Mouse (Mus musculus) heart, adult 2 months (tissue): ENCODE measurements at regions not wholly inside any gene's neighbourhood (a gene's known extent, or its start where the extent isn't known, plus 50 kb on each side); places are given as distances from the start of the nearest gene placed in this dataset.

Experiments
- DNase-seq, 2 experiments: peaks; one replicate each; pipeline ENCODE4 v3.0.0; 2021
- H3K27ac ChIP-seq: fragments of 200-600 bp; 2 replicates; pipeline ENCODE4 v1.8.1; 2022
- H3K27me3 ChIP-seq: fragments of 200-500 bp; 2 replicates; pipeline ENCODE4 v1.6.1; 2012; ENCODE audit warnings: mild to moderate bottlenecking, low read length, inconsistent platforms, mixed read lengths; ENCODE audit not compliant: control insufficient read depth, insufficient read depth
- H3K36me3 ChIP-seq: fragments of 200-500 bp; 2 replicates; pipeline ENCODE4 v1.6.1; 2012; ENCODE audit warnings: low read length, inconsistent platforms; ENCODE audit not compliant: control insufficient read depth, insufficient read depth
- H3K4me1 ChIP-seq: fragments of 200-500 bp; 2 replicates; pipeline ENCODE4 v1.6.1; 2011; ENCODE audit warnings: low read length; ENCODE audit not compliant: control insufficient read depth, insufficient read depth
- H3K4me3 ChIP-seq: fragments of 200-600 bp; 2 replicates; pipeline ENCODE4 v1.8.1; 2022
- H3K79me2 ChIP-seq: fragments of 200-500 bp; replicated peaks from 2 replicates; pipeline ENCODE4 v1.6.1; 2012; ENCODE audit warnings: mild to moderate bottlenecking, inconsistent platforms, low read length, moderate library complexity, mixed read lengths; ENCODE audit not compliant: control insufficient read depth, insufficient read depth
- H3K9ac ChIP-seq: fragments of 200-500 bp; 2 replicates; pipeline ENCODE4 v1.6.1; 2012; ENCODE audit warnings: low read depth, mild to moderate bottlenecking, control low read depth, inconsistent platforms, low read length, mixed read lengths
- CTCF ChIP-seq: fragments of 200-600 bp; IDR thresholded peaks from 2 replicates; pipeline ENCODE4 v1.8.1; 2022; ENCODE audit warnings: antibody characterized with exemption, mild to moderate bottlenecking, moderate library complexity
- EP300 ChIP-seq: fragments of 200-500 bp; IDR thresholded peaks from 2 replicates; pipeline ENCODE4 v1.6.1; 2011; ENCODE audit warnings: low read depth, low read length, control low read depth; ENCODE audit not compliant: insufficient read depth
- POLR2A ChIP-seq: fragments of 200-500 bp; IDR thresholded peaks from 2 replicates; pipeline ENCODE4 v1.6.1; 2011; ENCODE audit warnings: mild to moderate bottlenecking, low read depth, low read length, control low read depth; ENCODE audit not compliant: insufficient read depth
- WGBS: fragments of 180-500 bp; shearing (Covaris S2); methylation state at CpG from one replicate; pipeline ENCODE4 v1.1.7; 2018; 5-methylcytosine and 5-hydroxymethylcytosine counted together
- intact Hi-C: fragments of 180-260 bp; cut with DNase I; formaldehyde crosslinking; loops from one replicate; pipeline ENCODE4 v1.15.1; 2025

DNA sequence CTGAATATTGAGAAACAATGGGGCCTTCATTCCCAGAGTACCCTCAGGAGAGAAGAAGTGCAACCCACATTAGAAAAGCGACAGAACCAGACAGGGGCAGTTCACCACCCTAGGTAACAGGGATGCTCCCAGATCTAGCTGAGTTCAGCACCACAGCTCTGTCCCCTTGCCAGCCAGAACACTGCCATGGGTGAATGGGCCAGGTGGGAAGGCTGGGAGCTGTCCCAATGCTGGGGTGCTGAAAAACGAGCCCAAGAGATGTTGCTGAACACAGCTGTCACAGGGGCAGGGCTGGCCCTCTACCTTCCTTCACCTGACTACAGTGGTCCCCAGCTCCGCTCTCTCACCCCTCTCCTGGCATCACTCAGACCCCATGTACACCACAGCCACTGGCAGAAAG, 193.3 kb upstream of the Igsf21 start:
- Histone ChIP-seq H3K27ac (no peak overlapping the region), H3K79me2 (no peaks in the 10 kb centered on the region), H3K36me3 (no peaks in the 10 kb centered on the region), H3K9ac (no peak overlapping the region), H3K4me3 (no peak overlapping the region), H3K4me1 (no peaks in the 10 kb centered on the region), H3K27me3 (no peaks in the 10 kb centered on the region)
- WGBS = 18% methylated on average over 3 of the region's 3 CpGs
- TF ChIP-seq EP300 = no peak
- TF ChIP-seq CTCF = no peak
- TF ChIP-seq POLR2A = no peak
- intact Hi-C loops = no loop called here
- peak; percentile 6 to 30 for DNase-seq

DNA sequence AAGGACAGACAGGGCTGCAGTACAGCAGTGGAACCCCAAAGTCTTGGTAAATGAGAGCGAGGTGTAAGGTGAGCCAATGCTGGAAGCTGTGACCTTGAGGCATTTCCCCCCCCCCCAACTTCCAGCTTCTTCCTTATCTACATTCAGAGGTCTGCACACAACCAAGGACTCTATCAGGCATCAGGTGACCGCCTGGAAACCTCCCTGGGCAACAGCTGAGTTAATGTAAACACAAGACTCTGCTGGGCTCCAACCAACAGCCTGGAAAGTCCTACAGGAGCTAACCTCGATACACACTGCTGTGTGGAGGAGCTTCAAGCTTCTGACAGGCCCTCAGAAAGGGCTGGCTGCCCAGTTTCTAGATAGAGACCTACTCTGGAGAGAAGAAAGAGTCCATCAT, 189.4 kb upstream of the Igsf21 start:
- DNase-seq = no peak
- H3K9ac ChIP-seq = no peak overlapping the region
- intact Hi-C loops = no loop called here
- no peak overlapping the region for H3K27ac ChIP-seq
- H3K79me2 ChIP-seq = no peaks in the 10 kb centered on the region
- no peaks in the 10 kb centered on the region for H3K4me1 ChIP-seq
- H3K4me3 ChIP-seq = no peak overlapping the region
- no peaks in the 10 kb centered on the region for H3K27me3 ChIP-seq
- 20% methylated on average over 3 of the region's 3 CpGs for WGBS
- no peak for TF ChIP-seq POLR2A
- TF ChIP-seq CTCF = no peak
- no peak for TF ChIP-seq EP300
- H3K36me3 ChIP-seq = no peaks in the 10 kb centered on the region

DNA sequence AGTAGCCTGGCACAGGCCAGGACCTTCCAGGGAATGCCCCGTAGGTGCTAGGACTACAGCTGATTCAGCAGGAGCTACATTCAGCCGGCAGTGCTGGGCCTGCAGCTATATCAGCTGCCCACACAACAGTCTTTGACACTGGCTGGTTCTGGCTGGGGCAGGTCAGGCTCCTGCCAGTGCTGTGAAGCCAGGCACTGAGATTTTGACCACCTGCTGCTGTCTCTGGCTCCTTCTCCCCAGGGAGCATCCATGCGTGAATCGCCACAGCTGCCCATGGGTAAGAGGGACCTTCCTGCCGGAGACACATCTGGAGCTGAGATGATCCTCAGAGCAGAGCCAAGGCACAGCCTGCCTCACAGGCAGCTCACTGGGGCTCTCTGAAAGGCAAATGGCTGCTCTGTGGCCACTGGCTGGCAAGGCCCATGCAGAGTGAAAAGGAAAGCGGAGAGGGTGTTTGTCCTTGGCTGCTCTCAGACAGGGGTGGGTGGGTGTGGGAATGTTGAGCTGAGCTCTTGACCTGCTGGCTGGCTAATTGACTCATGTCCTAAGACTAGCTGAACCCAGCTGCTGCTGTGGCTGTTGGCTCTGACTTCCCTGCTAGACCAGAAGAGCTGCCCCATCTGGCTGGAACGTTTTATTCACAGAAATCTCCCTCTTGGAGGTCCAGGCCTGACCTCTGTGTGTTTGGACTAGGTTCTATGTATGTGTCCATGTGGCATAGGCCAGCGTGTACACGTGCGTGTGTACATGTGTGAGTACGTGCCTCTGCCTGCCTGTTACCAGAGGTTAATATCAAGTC, 187.4 kb upstream of the Igsf21 start:
- no peak for TF ChIP-seq POLR2A
- no peak for TF ChIP-seq EP300
- TF ChIP-seq CTCF = no peak
- H3K27ac ChIP-seq = no peak overlapping the region
- intact Hi-C loops = no loop called here
- no peak overlapping the region for H3K4me3 ChIP-seq
- no peaks in the 10 kb centered on the region for H3K4me1 ChIP-seq
- WGBS = 60% methylated on average over 11 of the region's 11 CpGs
- peak; percentile 42 to 63 for DNase-seq
- H3K79me2 ChIP-seq = no peaks in the 10 kb centered on the region
- H3K27me3 ChIP-seq = no peaks in the 10 kb centered on the region
- H3K9ac ChIP-seq = no peak overlapping the region
- H3K36me3 ChIP-seq = no peaks in the 10 kb centered on the region

DNA sequence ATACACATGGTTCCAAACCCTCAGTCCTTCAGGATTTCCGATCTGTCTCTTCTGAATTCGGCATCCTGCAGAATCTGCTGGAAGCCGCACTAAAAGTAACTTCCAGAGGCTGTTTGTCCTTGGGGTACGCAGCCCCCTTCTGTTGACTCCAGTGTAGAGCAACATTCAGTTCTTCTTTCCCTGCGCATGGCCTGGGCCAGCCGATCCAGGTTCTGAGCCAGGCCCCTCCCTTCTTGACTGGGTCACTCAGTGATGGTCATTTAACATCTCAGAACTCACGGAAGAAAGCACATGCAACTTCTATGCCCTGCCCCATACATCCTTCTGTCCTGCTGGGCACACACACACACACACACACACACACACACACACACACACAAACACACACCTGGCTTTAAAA, 185.5 kb upstream of the Igsf21 start:
- DNase-seq = peak; percentile 26 to 43
- WGBS = 72% methylated on average over 7 of the region's 7 CpGs
- intact Hi-C loops = no loop called here

DNA sequence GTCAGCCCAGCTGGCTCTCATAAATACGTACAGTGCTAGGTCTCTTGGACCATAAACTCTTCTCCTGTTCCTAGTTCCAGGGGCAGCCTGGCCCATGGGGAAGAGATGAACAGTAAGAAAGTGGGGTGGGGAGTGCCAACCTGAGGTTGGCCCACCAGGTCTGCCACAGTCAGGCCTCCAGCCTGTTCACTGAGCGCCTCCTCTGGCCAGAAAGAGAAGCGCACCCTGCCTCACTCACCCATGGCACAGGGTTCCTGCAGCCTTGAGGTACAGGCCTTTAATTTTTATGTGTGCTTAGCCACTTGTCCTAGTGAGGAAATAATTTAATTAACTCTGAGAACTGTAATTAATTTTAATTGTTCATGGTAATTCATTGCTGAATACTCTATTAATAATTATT, 180.5 kb upstream of the Igsf21 start:
- no peaks in the 10 kb centered on the region for H3K4me1 ChIP-seq
- no peak for DNase-seq
- intact Hi-C loops = no loop called here

More for the DNA sequence above, 185.5 kb upstream of the Igsf21 start:
- Histone ChIP-seq H3K4me3 (no peak overlapping the region), H3K27ac (no peak overlapping the region), H3K27me3 (no peaks in the 10 kb centered on the region), H3K36me3 (no peaks in the 10 kb centered on the region), H3K9ac (no peak overlapping the region), H3K4me1 (no peaks in the 10 kb centered on the region), H3K79me2 (no peaks in the 10 kb centered on the region)
- TF ChIP-seq CTCF (no peak), EP300 (no peak), POLR2A (no peak)

DNA sequence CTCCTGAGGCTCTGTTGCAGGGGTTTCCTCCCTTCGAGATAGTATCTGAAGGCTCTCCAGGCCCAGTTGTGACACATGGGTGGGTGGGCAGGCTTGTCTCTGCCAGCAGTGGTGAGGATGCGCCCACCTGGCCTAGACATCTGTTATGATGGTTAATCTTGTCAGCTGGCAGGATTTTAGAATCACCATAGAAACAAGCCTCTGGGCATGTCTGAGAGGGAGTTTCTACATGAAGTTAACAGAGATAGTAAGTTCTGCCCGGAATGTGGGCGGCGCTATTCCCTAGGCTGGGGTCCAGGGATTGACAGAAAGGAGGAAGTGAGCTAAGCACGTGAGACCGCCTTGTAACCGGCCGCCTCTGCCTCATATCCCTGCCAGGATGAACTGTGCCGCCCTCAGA, 177.2 kb upstream of the Igsf21 start:
- 84% methylated on average over 10 of the region's 10 CpGs for WGBS
- no peaks in the 10 kb centered on the region for H3K79me2 ChIP-seq
- intact Hi-C loops = no loop called here
- no peaks in the 10 kb centered on the region for H3K27me3 ChIP-seq
- H3K4me1 ChIP-seq = no peaks in the 10 kb centered on the region
- TF ChIP-seq EP300 = no peak
- TF ChIP-seq CTCF = no peak
- TF ChIP-seq POLR2A = no peak
- no peak overlapping the region for H3K27ac ChIP-seq
- H3K9ac ChIP-seq = no peak overlapping the region
- no peak overlapping the region for H3K4me3 ChIP-seq
- H3K36me3 ChIP-seq = no peaks in the 10 kb centered on the region
- DNase-seq = no peak

More for the DNA sequence above, 180.5 kb upstream of the Igsf21 start:
- Histone ChIP-seq H3K27ac (no peak overlapping the region), H3K79me2 (no peaks in the 10 kb centered on the region), H3K4me3 (no peak overlapping the region), H3K9ac (no peak overlapping the region), H3K27me3 (no peaks in the 10 kb centered on the region), H3K36me3 (no peaks in the 10 kb centered on the region)
- peak; percentile 19; the same call in 1 of the 2 replicates for TF ChIP-seq CTCF
- TF ChIP-seq POLR2A = no peak
- TF ChIP-seq EP300 = no peak
- 81% methylated on average over 3 of the region's 3 CpGs for WGBS
